Mouse (Mus musculus) neutrophil, adult 5-6 weeks (primary cell): ENCODE data around the gene Cab39. TPM values are rescaled to one million over a fixed set of nuclear protein-coding genes. Genes with fewer than 3 reads are reported as not detected.
"Not testable (repeated sequence)": the region's sequence is repeated elsewhere in the genome, so short reads cannot be mapped to it uniquely, and the experiment has no call there.

ENCODE experiments used
- ATAC-seq: fragments of 151-379, 151-347 bp; 2 replicates; pipeline ENCODE4 v1.8.0; 2017; ENCODE audit warnings: mild to moderate bottlenecking, moderate TSS enrichment; ENCODE audit not compliant: insufficient number of reproducible peaks, poor library complexity, low FRiP score, severe bottlenecking; ENCODE audit errors: extremely low read depth
- total RNA-seq: library from RNA; stranded (forward); fragments of 200-1000 nt; gene quantifications from 2 replicates; pipeline ENCODE4 v1.2.3, GENCODE M21; 2017

Gene Cab39
- total RNA-seq, 1 experiment from 2014 or later, result 179 TPM

DNA sequence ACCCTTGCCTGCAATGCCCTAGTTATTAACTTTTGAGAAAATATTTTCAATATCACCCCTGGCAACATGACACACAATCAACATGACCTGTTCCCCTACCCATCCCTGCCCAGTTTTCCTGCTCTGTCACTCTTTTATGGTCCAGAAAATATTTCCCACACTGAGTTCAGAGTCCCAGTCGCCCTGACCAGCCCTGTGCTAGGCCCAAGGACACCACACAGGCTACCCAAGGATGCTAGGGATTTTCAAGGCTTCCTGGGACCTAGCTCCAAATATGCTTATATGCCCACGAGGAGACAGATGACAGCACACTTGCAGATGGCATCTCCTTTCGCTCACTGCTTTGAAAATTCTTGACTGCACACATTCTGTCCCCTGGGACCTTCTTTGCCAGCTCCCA lies 14.2 kb upstream of the Cab39 start:
- no peak for ATAC-seq

DNA sequence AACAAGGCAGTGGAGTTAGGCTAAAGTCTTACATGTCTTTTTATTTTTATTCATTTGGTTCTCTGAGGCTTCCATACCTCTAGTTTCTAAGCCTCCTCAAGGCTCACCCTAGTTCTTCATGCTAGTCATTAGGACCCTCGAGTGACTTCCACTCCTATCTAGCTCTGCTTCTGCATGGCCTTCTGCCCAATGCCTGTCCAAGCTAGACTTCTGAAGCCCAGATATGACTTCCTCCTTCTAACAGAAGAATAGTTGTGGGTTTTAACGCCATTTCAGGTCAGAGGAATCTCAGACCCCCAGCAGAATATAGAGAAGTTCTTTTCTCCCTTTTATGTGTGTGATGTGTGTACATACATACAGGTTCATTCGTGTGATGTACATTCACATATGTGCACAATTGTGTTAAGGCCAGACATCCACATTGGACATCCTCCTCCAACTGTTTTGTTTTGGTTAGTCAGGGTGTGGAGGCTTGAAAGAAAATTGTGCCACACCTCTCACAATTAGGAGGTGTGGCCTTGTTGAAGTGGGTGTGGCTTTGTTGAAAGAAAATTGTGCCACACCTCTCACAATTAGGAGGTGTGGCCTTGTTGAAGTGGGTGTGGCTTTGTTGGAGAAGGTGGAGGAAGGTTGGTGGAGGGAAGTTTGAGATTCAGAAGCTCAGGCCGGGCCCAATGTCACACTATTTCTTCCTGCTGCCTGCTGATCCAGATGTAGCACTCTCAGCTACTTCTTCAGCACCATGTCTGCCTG lies 13.6 kb upstream of the Cab39 start:
- ATAC-seq, result 0 out of 2 replicates have a peak, but pooled peaks have one; percentile 36

DNA sequence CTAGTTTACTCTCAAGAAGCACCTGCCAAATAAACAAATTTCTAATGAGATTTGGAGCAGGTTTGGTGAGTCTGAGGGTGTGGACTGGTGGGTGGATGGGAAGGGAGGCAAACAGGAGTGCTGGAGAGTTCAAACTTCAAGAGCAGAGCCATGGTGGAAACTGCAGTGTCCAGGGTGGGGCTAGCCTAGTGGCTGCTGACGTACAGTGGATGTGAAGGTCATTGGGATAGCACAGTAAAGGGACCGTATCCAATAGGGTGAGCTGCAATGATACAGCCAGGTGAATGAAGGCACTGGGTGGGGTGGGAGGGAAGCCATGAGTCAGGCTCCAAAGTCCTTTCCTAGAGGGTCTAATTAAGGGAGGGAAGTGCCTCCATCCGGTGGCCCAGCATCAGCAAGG lies 2.7 kb upstream of the Cab39 start:
- ATAC-seq, result no peak

DNA sequence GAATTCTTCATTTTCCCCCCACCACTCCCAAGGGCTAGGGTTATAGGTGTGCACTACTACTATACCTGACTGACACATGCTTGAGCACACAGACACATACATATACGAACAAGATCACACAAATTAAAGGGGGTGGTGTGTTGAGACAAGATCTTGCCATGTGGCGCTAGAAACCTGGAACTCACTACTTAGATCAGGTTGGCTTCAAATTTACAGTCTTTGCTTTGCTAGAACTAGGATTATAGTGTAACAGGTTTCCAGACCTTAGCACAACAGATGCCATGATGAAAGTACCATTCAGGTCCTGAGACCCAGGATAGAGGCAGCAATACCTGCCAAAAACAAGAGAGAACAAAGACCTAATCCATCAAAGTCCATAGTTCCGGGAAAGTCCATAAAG lies 1.8 kb upstream of the Cab39 start:
- ATAC-seq, result no peak

DNA sequence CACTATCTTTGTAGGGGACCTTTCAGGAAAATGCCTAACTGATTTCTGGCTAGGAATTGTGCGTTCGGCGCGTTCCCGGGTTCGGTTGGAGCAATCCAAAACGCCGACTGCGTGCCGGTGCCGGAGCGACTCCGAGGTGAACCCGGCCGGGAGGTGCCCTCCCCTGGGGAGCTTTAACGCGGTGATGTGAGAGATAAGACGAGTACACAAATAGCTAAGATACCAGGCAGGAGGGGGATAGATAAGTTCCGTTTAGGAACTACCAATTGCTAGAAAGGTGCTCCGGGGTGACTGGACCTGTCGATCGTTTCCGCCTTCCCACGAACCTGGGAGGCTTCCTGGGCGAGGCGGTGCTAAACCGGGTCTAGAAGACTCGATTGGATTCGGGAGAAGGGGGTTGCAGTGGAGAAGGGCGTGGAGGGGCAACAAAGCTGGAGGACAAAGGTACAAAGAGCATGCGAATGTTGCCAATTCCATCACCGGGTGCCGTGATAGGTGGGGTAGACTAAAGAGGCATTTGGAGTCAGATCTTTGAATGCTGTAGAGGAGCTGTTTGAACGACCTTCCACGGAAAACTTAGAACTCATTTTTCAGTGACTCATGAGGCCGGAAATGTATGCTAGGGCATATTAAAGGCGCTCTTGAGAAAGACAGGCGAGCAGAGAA lies 998 bp downstream of the Cab39 start:
- ATAC-seq, result peak; percentile 36; the same call in 1 of the 2 replicates

DNA sequence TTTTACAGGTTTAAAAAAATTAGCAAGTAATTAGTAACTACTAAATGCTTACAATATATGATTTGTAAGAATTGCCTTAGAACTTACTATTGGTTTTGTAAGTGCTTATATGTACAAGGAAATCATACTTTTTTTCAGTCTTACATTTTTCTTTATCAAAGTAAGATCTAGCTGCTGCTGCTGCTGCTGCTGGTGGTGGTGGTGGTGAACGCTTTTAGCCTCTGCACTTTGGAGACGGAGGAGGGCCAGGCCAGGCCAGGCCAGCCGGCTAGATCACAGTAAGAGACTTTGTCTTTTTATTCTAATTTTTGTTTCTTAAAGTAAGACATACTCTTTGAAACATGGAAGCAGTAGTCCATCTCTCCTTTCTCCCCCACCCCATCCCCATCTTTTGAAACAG lies 2.0 kb downstream of the Cab39 start:
- ATAC-seq, result no peak

DNA sequence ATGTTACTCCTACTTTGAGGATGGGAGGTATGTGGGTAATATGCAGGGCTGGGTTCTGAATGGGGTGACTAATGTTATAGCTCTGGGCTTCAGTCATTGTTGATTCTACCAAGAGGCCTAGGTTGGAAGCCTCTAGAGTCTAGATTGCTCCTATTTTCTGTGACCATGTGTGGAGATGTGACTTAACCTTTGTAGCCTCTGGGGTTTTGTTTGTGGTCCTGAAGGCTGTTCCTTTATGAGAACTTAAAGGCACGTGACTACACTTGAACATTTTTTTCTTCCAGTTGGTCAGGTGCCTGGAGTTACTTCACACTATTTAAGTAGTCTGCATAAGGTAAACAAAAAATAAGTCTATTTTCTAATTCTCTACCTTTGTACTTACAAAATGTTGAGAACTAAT lies 6.5 kb downstream of the Cab39 start:
- ATAC-seq, result peak; percentile 30; the same call in 1 of the 2 replicates

DNA sequence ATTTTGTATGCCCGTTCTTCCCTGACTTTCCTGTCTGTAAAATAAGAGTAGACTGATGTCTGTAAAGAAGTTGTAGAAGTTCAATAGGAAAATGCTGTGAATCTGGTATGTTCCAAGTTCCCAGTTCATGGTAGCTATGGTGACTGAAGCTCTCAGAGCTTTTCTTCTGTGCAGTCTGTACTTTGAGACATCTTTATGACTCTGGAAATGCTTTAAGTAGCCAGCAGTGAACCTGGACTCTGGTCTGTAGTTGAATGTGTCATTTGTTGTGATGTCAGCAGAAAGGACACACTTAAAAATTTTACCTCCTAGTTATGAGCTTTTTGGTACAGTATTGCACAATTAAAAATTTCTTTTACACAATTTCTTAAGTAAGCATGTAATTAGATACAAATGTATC lies 9.3 kb downstream of the Cab39 start:
- no peak for ATAC-seq

DNA sequence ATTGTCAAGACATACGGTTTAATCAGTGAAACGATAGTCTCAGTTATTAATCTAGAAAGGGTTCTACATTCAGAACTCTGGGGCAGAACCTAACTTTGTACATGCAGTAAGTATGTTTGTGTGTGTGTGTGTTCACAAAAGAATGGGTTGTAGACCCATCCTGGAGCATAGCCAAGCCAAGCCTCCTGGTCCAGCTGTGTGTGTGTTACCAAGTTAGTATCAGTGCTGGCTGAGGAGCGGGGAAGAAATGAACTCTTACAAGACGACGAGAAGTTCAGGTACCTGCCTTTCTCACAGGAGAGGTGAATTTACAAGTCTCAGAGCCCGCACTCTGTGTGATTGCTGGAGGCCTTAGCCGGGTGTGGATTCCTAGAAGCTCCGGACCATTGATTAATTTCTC lies 11.3 kb downstream of the Cab39 start:
- ATAC-seq, result no peak

DNA sequence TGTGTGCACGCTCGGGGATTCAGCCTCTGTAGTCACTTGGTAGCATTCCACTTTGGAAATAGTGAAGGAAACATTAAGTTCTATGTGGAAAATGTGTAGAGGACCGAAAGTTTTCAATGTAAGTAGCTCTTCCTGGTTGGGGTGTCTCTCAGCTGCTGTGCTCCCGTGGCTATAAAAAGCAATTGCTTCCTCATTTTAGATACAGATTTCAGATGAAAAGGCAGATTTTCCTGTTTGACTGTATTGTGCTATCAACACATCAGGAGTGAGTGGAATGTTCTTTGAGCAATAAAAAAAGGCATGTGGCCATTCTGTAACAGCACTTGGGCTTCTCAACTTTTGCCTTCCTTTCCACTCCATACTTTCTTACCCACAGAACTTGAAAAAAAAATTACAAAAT lies 16.0 kb downstream of the Cab39 start:
- ATAC-seq, result no peak

DNA sequence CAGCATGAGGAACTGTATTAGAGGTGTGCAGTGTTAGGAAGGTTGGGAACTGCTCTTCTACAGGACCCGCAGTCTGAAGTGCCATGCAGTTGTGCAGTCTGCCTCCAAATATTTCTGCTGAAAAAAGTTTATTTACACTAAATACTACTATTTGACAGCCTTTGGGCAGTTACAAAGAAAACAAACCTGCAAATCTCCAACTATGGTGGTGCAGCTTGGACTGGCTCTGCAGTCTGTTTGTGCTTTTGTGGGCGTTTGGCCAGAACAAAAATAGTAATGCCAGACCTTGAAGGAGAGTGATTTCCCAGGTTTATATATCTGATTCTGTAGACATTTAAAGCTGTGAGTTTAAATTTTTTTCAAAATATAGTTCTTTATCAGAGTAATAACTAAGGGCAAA lies 17.1 kb downstream of the Cab39 start:
- ATAC-seq, result no peak

DNA sequence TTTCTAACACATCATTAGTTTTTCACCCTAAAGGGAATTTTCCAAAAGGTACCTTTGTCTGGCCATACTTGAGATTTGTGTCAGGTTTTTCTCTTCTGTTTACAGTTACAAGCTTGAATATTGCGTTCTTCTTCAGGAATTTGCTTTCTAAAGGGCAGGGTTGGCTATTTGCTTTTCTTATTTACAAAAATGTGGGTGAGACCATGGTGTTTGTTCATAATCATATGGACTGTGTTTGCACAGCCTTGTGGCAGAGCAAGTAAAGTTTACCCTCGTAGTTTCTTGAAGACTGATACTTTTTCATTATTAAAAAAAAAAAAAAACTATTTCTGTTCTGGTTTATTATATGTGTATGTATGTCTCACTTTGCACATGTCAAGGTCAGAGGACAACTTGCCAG lies 17.5 kb downstream of the Cab39 start:
- ATAC-seq, result no peak

DNA sequence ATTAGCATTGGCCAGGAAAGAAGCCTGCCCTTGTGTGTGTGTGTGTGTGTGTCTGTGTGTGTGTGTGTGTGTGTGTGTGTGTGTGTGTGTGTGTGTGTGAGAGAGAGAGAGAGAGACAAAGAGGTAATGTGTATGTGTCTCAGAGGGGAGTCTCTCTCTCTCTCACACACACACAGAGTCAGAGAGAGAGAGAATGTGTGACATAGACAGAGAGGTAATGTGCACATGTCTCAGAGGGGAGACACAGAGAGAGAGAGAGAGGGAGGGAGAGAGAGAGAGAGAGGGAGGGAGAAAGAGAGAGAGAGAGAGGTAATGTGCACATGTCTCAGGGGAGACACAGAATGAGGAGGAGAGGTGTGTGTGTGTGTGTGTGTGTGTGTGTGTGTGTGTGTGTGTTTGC lies 21.0 kb downstream of the Cab39 start:
- not testable (repeated sequence) for ATAC-seq

DNA sequence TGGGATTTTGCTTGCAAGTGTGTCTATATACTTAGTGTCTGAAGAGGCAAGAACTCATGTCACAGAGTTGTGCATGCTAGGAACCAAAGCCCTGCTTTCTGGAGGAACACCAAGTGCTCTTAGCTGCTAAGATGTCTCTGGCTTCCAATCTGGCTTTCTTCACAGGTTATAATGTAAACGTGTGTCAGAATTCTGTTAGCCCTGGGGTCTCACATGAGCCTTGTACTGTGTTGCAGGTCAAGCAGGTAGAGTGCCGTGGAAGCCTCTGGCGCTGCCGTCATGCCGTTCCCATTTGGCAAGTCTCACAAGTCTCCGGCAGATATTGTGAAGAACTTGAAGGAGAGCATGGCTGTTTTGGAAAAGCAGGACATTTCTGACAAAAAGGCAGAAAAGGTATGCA lies 24.9 kb downstream of the Cab39 start:
- ATAC-seq, result no peak

DNA sequence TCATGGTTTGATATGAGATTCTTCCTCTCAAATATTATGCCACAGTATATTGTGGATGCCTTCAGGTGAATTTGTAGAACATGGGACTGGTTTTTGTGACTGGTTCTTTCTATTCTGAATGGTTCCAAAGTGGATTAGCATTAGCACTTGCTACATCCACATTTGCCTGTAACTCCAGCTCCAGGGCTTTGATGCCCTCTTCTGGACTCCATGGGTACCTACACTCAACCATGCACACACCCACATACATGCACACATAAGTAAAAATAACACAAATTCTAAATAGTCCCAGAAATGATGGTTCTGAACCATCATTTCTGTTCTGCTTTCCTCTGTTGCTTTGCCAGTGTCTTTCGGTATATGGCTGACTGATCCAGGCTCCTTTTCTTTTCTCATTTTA lies 26.5 kb downstream of the Cab39 start:
- no peak for ATAC-seq

DNA sequence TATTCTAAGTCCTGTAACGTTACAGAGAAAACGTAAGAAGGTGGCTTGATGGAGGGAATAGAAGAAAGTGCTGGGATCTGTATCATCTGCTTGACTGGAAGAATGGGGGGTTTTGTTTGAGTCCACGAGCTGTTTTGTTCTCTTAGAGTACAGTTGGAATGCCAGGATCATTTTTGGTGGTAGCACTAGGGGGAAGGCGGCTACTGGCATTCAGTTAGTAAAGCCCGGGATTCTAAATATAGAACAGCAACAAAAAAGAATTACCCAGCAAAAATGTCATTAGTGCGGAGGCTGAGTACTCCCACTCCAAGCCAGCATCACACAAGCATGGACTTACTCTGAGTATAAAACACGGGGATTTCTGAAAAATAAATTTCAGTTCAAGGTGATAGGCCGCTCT lies 29.0 kb downstream of the Cab39 start:
- ATAC-seq, result no peak

DNA sequence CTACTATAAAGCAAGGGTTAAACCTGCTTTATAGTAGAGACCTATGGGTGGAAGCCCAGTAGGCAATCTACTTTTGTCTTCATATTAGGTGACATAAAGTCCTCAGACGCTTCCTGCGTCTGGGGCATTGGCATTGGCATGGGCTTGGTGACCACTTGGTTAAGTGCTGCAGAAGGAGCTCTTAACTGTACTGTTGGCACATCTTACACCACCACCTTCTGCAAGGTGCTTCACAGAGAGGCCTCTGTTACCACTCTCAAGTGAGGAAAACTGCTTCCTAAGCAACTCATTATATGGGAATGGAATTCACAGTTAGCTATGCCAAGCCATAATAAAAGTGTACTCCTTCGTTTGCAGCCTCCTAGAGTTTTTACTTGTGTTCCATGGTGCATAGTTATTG lies 31.7 kb downstream of the Cab39 start:
- ATAC-seq, result no peak

DNA sequence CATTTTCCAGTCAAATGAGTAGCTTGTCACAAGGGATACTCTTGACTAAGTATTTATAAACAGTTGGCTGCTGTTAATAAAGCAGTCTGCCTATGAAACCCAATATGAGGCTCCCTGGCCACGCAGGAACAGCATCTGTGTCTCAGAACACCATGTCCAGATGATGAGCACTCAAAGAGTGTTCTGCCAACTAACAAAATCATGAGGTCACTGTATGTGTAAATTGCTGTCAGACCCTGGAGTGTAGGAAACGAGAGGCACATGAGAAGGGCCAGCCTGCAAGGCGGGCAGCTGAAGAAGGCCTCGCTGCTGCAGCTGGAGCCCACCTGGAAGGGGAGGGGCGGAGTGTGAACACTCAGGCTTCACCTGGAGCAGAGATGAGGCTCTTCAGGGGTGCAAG lies 33.9 kb downstream of the Cab39 start:
- no peak for ATAC-seq

DNA sequence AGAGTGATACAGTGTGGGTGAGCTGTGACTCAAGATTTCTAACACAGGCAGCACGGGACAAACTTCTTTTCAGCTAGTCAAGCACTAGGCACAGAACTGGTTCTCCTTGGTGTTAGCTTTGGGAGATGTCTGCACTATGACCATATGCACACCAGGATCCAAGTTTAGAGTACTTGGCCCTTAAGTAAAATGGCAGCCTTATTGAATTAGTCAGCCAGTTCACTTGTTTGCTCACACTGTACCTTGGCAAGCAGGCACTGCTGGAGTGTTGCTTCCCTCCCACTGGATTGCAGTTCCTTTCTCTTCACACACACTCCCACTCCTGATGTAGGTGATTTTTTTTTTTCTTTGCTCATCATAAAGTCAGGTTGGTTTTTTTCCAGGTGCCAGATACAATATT lies 35.8 kb downstream of the Cab39 start:
- no peak for ATAC-seq

DNA sequence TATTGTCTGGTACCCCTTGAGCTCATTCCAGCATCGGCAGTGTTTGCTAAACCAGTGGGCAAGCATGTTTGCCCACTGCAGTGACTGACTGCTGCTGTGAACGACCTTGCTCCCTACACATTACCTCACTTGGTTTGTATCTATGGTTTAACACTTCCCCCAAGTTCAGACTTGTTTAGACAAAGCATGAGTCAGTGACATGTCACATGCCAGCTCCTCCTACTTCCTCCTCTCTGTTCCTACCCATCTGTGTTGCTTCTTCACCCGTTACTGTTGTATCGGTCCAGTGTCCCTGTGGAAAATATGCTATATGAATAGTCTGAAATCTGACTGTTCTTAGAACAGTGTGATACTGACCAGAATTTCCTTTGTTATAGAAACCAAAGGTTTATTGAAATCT lies 44.8 kb downstream of the Cab39 start:
- ATAC-seq, result peak; percentile 89

DNA sequence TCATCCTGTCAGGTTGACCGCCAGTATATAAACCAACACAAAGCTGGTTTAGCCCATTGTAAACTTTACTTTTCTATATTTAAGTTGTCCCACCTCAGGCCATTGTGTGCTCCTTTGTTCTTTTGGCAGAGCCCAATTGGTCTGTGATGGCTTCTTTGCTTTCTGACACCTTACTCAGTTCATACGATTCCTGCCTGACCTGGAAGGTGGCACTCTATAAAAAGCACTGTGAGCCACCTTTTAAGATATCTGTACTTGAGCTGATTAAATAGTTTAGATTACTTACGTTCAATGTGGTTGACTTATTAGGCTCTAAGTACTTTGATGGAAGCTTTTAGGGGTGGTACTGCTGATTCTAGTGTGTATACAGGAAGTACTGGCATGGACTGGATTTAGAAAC lies 46.1 kb downstream of the Cab39 start:
- no peak for ATAC-seq
